Mouse (Mus musculus): ENCODE results near the gene Gba. TPM values are rescaled to one million over a fixed set of nuclear protein-coding genes. Genes with fewer than 3 reads are reported as not detected.

Gene Gba
- polyA plus RNA-seq, 1 experiment from 2014 or later: 47.8 TPM

- H3K36me3 ChIP-seq (ENCODE audit: control insufficient read depth, insufficient read depth, low read length): peaks cover 62% of the 10 kb centered on the region
- no peaks in the 10 kb centered on the region for H3K9me3 ChIP-seq (ENCODE audit: control insufficient read depth, low read length)
- DNase-seq (no peak), ATAC-seq (ENCODE audit: low FRiP score, low TSS enrichment) (no peak)
- H3K27me3 ChIP-seq (ENCODE audit: control insufficient read depth, insufficient read depth, low read length): no peaks in the 10 kb centered on the region
- H3K4me3 ChIP-seq (replicated peaks; ENCODE audit: low read depth, low read length): no peak overlapping the region
- WGBS: 84% methylated on average over 14 of the region's 14 CpGs
- no peaks in the 10 kb centered on the region for H3K4me1 ChIP-seq (ENCODE audit: control insufficient read depth, insufficient read depth, low read length)
- H3K27ac ChIP-seq (replicated peaks; ENCODE audit: low read depth, low read length): no peak overlapping the region
- no peak overlapping the region for H3K4me2 ChIP-seq (ENCODE audit: low read length)
- H3K9ac ChIP-seq (replicated peaks; ENCODE audit: low read length): no peak overlapping the region; the same call in 1 of the 2 replicates
These were observed 30.9 kb downstream of the Gba start for GRCm38 (mm10) chr3:89233562-89234110.

DNA sequence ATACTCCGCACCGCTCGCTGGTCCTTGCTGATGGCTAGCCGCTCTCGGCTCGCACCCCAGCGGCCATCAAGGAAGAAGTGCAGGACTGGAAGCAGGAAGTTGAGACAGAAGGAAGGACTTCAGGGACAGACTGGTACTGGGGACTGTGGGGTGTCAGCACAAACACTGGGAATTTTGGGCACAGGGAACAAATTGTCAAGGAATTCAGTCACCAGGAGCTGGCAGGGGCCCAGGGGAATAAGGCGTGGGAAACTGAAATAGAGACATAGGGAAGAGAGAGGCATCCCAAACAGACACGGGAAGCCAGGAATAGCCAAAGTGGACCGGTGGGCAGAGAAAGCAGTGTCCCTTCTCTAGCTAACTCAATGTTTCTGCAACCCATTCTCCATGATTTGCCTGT, 33.8 kb downstream of the Gba start:
- Histone ChIP-seq H3K27me3 (ENCODE audit: control insufficient read depth, insufficient read depth, low read length) (no peaks in the 10 kb centered on the region), H3K4me1 (ENCODE audit: control insufficient read depth, insufficient read depth, low read length) (no peaks in the 10 kb centered on the region), H3K4me3 (replicated peaks; ENCODE audit: low read depth, low read length) (no peak overlapping the region), H3K9me3 (ENCODE audit: control insufficient read depth, low read length) (no peaks in the 10 kb centered on the region), H3K36me3 (ENCODE audit: control insufficient read depth, insufficient read depth, low read length) (peaks cover 90% of the 10 kb centered on the region), H3K4me2 (ENCODE audit: low read length) (no peak overlapping the region), H3K9ac (replicated peaks; ENCODE audit: low read length) (no peak overlapping the region), H3K27ac (replicated peaks; ENCODE audit: low read depth, low read length) (no peak overlapping the region)
- WGBS: 94% methylated on average over 10 of the region's 10 CpGs
- ATAC-seq (ENCODE audit: low FRiP score, low TSS enrichment) (no peak), DNase-seq (no peak)

DNA sequence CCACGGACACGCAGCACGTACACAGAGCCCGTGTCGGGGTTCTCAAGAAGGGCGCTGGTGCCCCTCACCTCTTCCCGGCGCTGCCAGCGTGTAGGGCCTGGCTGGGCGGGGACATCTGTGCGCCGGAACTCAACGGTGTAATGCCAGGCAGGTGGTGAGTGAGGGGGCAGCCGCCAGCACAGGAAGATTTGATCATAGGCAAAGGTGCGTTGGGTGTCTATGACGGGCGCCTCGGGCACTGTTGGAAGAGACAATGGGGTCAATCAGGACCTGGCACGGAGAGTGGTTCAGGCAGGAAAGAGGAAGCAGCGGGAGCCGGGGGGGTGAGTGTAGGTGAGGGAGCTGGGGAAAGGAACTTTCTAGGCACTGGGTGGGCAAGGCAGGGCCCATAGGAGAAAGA, 35.0 kb downstream of the Gba start:
- Histone ChIP-seq H3K9me3 (ENCODE audit: control insufficient read depth, low read length) (no peaks in the 10 kb centered on the region), H3K4me1 (ENCODE audit: control insufficient read depth, insufficient read depth, low read length) (peaks cover 4% of the 10 kb centered on the region; the same call in 1 of the 2 replicates), H3K4me2 (ENCODE audit: low read length) (no peak overlapping the region), H3K9ac (replicated peaks; ENCODE audit: low read length) (no peak overlapping the region), H3K27me3 (ENCODE audit: control insufficient read depth, insufficient read depth, low read length) (no peaks in the 10 kb centered on the region), H3K27ac (replicated peaks; ENCODE audit: low read depth, low read length) (no peak overlapping the region), H3K36me3 (ENCODE audit: control insufficient read depth, insufficient read depth, low read length) (peaks cover 100% of the 10 kb centered on the region), H3K4me3 (replicated peaks; ENCODE audit: low read depth, low read length) (no peak overlapping the region)
- no peak for ATAC-seq (ENCODE audit: low FRiP score, low TSS enrichment)
- 95% methylated on average over 21 of the region's 21 CpGs for WGBS
- no peak for DNase-seq

DNA sequence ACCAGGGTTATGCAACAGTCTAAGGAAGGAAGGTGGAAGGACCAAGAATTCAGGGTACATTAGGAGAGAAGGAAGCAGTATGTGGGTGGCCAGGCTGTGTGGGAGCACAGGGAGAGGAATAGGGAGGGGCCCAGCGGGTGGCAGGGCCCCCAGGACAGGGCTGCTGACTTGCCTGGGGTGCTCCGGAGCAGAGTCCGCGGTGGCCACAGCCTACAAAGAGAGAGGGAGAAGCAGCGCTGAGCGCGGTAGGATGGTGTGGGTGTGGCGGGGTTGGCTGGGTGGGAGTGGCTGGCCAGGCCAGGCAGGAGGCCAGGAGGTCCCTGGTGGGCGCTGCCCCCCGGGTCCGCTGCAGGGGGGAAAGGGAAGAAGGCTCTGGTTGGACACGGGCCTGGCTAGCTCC, 35.8 kb downstream of the Gba start:
- ATAC-seq (ENCODE audit: low FRiP score, low TSS enrichment): no peak
- Histone ChIP-seq H3K9me3 (ENCODE audit: control insufficient read depth, low read length) (no peaks in the 10 kb centered on the region), H3K4me2 (ENCODE audit: low read length) (no peak overlapping the region), H3K36me3 (ENCODE audit: control insufficient read depth, insufficient read depth, low read length) (peaks cover 95% of the 10 kb centered on the region), H3K27me3 (ENCODE audit: control insufficient read depth, insufficient read depth, low read length) (no peaks in the 10 kb centered on the region), H3K27ac (replicated peaks; ENCODE audit: low read depth, low read length) (no peak overlapping the region), H3K4me3 (replicated peaks; ENCODE audit: low read depth, low read length) (no peak overlapping the region), H3K9ac (replicated peaks; ENCODE audit: low read length) (no peak overlapping the region), H3K4me1 (ENCODE audit: control insufficient read depth, insufficient read depth, low read length) (peaks cover 11% of the 10 kb centered on the region)
- WGBS: 76% methylated on average over 12 of the region's 12 CpGs
- DNase-seq: no peak

DNA sequence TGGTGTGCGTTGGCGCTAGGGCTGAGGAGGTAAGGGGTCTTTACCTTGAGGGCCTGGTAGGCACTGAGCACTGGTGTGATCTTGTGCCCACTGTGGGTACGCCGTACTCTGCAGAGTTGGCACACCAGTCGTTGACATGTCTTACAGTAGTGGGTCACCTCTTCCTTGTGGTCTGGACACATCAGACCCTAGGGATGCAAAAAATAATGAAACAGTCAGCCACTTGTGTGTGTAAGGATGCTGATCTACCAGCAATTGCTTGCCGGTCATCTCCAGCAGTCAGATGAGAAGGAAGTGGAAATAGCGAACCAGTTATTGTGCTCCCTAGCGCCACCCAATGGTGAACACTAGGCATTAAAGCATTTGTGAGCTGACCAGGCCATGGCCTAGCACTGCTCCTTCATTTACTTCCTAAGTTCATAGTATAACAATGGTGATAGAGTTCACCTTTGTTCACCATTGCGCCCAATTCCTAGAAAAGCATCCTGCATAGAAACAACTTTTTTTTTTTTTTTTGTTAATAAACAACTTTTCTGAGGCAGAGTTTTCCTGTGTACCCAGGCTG, 39.7 kb downstream of the Gba start:
- 72% methylated on average over 9 of the region's 9 CpGs for WGBS
- Histone ChIP-seq H3K4me3 (replicated peaks; ENCODE audit: low read depth, low read length) (no peak overlapping the region), H3K27ac (replicated peaks; ENCODE audit: low read depth, low read length) (no peak overlapping the region), H3K4me1 (ENCODE audit: control insufficient read depth, insufficient read depth, low read length) (peaks cover 34% of the 10 kb centered on the region), H3K27me3 (ENCODE audit: control insufficient read depth, insufficient read depth, low read length) (no peaks in the 10 kb centered on the region), H3K4me2 (ENCODE audit: low read length) (peak overlapping the region; percentile 84), H3K9me3 (ENCODE audit: control insufficient read depth, low read length) (no peaks in the 10 kb centered on the region), H3K36me3 (ENCODE audit: control insufficient read depth, insufficient read depth, low read length) (peaks cover 57% of the 10 kb centered on the region), H3K9ac (replicated peaks; ENCODE audit: low read length) (no peak overlapping the region)
- DNase-seq (peak; percentile 73), ATAC-seq (ENCODE audit: low FRiP score, low TSS enrichment) (no peak)

GRCm38 (mm10) chr3:89243609-89244008, 40.9 kb downstream of the Gba start:
- Histone ChIP-seq H3K4me3 (replicated peaks; ENCODE audit: low read depth, low read length) (peak overlapping the region; percentile 63), H3K27me3 (ENCODE audit: control insufficient read depth, insufficient read depth, low read length) (no peaks in the 10 kb centered on the region), H3K9ac (replicated peaks; ENCODE audit: low read length) (peak overlapping the region; percentile 74), H3K36me3 (ENCODE audit: control insufficient read depth, insufficient read depth, low read length) (peaks cover 45% of the 10 kb centered on the region), H3K9me3 (ENCODE audit: control insufficient read depth, low read length) (no peaks in the 10 kb centered on the region), H3K27ac (replicated peaks; ENCODE audit: low read depth, low read length) (peak overlapping the region; percentile 96), H3K4me1 (ENCODE audit: control insufficient read depth, insufficient read depth, low read length) (peaks cover 36% of the 10 kb centered on the region), H3K4me2 (ENCODE audit: low read length) (peak overlapping the region; percentile 84)
- DNase-seq: peak; percentile 71
- ATAC-seq (ENCODE audit: low FRiP score, low TSS enrichment): no peak
- WGBS: 9% methylated on average over 14 of the region's 14 CpGs

- Histone ChIP-seq H3K4me3 (replicated peaks; ENCODE audit: low read depth, low read length) (peak overlapping the region; percentile 63), H3K27ac (replicated peaks; ENCODE audit: low read depth, low read length) (peak overlapping the region; percentile 96), H3K36me3 (ENCODE audit: control insufficient read depth, insufficient read depth, low read length) (peaks cover 39% of the 10 kb centered on the region), H3K4me1 (ENCODE audit: control insufficient read depth, insufficient read depth, low read length) (peaks cover 36% of the 10 kb centered on the region), H3K4me2 (ENCODE audit: low read length) (peak overlapping the region; percentile 84), H3K27me3 (ENCODE audit: control insufficient read depth, insufficient read depth, low read length) (no peaks in the 10 kb centered on the region), H3K9me3 (ENCODE audit: control insufficient read depth, low read length) (no peaks in the 10 kb centered on the region), H3K9ac (replicated peaks; ENCODE audit: low read length) (peak overlapping the region; percentile 74)
- DNase-seq: no peak
- 9% methylated on average over 25 of the region's 25 CpGs for WGBS
- ATAC-seq (ENCODE audit: low FRiP score, low TSS enrichment): peak; percentile 17
These were observed 41.6 kb downstream of the Gba start for GRCm38 (mm10) chr3:89244158-89244981.

GRCm38 (mm10) chr3:89244982-89245687, 42.4 kb downstream of the Gba start:
- ATAC-seq (ENCODE audit: low FRiP score, low TSS enrichment) (peak; percentile 68), DNase-seq (peak; percentile 94)
- Histone ChIP-seq H3K27me3 (ENCODE audit: control insufficient read depth, insufficient read depth, low read length) (no peaks in the 10 kb centered on the region), H3K4me3 (replicated peaks; ENCODE audit: low read depth, low read length) (peak overlapping the region; percentile 63), H3K9ac (replicated peaks; ENCODE audit: low read length) (peak overlapping the region; percentile 74), H3K36me3 (ENCODE audit: control insufficient read depth, insufficient read depth, low read length) (peaks cover 34% of the 10 kb centered on the region), H3K27ac (replicated peaks; ENCODE audit: low read depth, low read length) (peak overlapping the region; percentile 96), H3K9me3 (ENCODE audit: control insufficient read depth, low read length) (no peaks in the 10 kb centered on the region), H3K4me1 (ENCODE audit: control insufficient read depth, insufficient read depth, low read length) (peaks cover 36% of the 10 kb centered on the region), H3K4me2 (ENCODE audit: low read length) (peak overlapping the region; percentile 84)
- under 1% methylated on average over 18 of the region's 26 CpGs for WGBS

All from midbrain, embryonic 14.5 days (tissue).